Mouse (Mus musculus) erythroid progenitor cell, adult 5-6 weeks (primary cell): ENCODE measurements around the gene Gm10306. TPM values are rescaled to one million over a fixed set of nuclear protein-coding genes. Genes with fewer than 3 reads are reported as not detected.
A peak's percentile ranks its signal among the peaks of the same experiment; 100 is the strongest.

Experiments
- ATAC-seq: replicated peaks from 2 replicates; pipeline ENCODE4 v1.8.0; 2016; ENCODE audit warnings: moderate number of reproducible peaks, mild to moderate bottlenecking, moderate TSS enrichment, inconsistent platforms; ENCODE audit not compliant: poor library complexity, low FRiP score, severe bottlenecking
- total RNA-seq, 2 experiments: library from RNA; stranded (forward) in 1 of 2; stranded (reverse) in 1 of 2; fragments of 150-400 nt in 1 of 2; fragments of 186-747, 209-891 nt in 1 of 2; gene quantifications; 2 replicates each; pipeline versions ENCODE4 v1.2.3 to v1.2.4; 2015 to 2017; ENCODE audit warnings: low replicate concordance in 2 of 2

The Gm10306 gene
- total RNA-seq (2015; ENCODE audit: low replicate concordance) (not detected in 2 replicates), total RNA-seq (2017; ENCODE audit: low replicate concordance) (not detected in 2 replicates)

GRCm38 (mm10) chr4:94556265-94557054 is at the start of gene Gm10306, which contains the start of gene Caap1:
Gene Gm10306, plus strand, starts transcription at chr4:94556546.
Gene Caap1, minus strand, starts transcription at chr4:94556796.
- ATAC-seq: peak; percentile 99

GRCm38 (mm10) chr4:94515366-94515765 is 41.0 kb upstream of the Gm10306 start:
- ATAC-seq: no peak

GRCm38 (mm10) chr4:94517631-94518030 is 38.7 kb upstream of the Gm10306 start:
- no peak for ATAC-seq

- ATAC-seq: no peak
These were observed 33.0 kb upstream of the Gm10306 start for GRCm38 (mm10) chr4:94523321-94523720.

GRCm38 (mm10) chr4:94529448-94529847 is 26.9 kb upstream of the Gm10306 start:
- ATAC-seq: no peak

GRCm38 (mm10) chr4:94533205-94533604 is 23.1 kb upstream of the Gm10306 start:
- no peak for ATAC-seq

- no peak for ATAC-seq
These were observed 13.3 kb upstream of the Gm10306 start for GRCm38 (mm10) chr4:94543041-94543440.

- ATAC-seq: no peak
These were observed 12.0 kb upstream of the Gm10306 start for GRCm38 (mm10) chr4:94544321-94544720.

- ATAC-seq: no peak
These were observed 1.3 kb upstream of the Gm10306 start for GRCm38 (mm10) chr4:94554955-94555494.

GRCm38 (mm10) chr4:94557145-94557544 is 799 bp downstream of the Gm10306 start:
- ATAC-seq: no peak

GRCm38 (mm10) chr4:94559266-94559665 is 2.9 kb downstream of the Gm10306 start:
- no peak for ATAC-seq

GRCm38 (mm10) chr4:94560316-94560715 is 4.0 kb downstream of the Gm10306 start:
- ATAC-seq: no peak

- no peak for ATAC-seq
These were observed 5.8 kb downstream of the Gm10306 start for GRCm38 (mm10) chr4:94561954-94562648.

GRCm38 (mm10) chr4:94564297-94564696 is 8.0 kb downstream of the Gm10306 start:
- ATAC-seq: no peak

- no peak for ATAC-seq
These were observed 16.3 kb downstream of the Gm10306 start for GRCm38 (mm10) chr4:94572677-94573076.

- no peak for ATAC-seq
These were observed 35.5 kb downstream of the Gm10306 start for GRCm38 (mm10) chr4:94591765-94592381.

- no peak for ATAC-seq
These were observed 36.4 kb downstream of the Gm10306 start for GRCm38 (mm10) chr4:94592709-94593108.

- no peak for ATAC-seq
These were observed 45.0 kb downstream of the Gm10306 start for GRCm38 (mm10) chr4:94601395-94601794.

- peak; percentile 48 for ATAC-seq
These were observed 46.2 kb downstream of the Gm10306 start for GRCm38 (mm10) chr4:94602496-94603030.

- peak; percentile 95 for ATAC-seq
These were observed 46.8 kb downstream of the Gm10306 start, which contains the start of gene Plaa for GRCm38 (mm10) chr4:94603031-94603629. Gene Plaa, minus strand, starts transcription at chr4:94603244.
